Mouse (Mus musculus): ENCODE measurements around the gene Nkapd1. TPM values are rescaled to one million over a fixed set of nuclear protein-coding genes. Genes with fewer than 3 reads are reported as not detected.
"Not testable (repeated sequence)": the region's sequence is repeated elsewhere in the genome, so short reads cannot be mapped to it uniquely, and the experiment has no call there.

Gene Nkapd1
- polyA plus RNA-seq, 1 experiment from 2014 or later = 20.4 TPM

DNA sequence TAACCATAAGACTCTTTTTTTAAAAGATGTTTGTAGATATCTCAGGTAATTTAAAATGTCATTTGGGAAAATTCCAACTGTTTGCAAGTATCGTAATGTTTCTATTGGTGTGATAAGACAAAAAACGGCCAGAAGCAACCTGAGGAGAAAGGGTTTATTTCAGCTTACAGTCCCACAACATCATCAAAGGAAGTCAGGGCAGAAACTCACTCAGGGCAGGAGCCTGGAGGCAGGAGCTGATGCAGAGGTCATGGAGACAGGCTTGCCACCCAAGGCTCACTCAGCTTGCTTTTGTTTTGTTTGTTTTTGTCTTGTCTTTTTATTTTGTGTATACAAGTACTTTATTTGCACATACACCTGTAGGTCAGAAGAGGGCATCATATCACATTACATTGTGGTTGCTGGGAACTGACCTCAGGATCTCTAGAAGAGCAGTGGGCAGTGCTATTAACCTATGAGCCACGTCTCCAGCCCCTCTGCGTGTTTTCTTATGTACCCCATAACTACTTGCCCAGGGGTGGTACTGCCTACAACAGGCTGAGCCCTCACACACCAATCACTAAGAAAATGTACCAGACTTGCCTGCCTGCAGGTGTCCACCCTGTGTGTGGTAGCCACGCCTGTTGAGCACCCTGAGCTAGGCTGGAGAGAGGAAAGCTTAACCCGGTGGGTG is 14.9 kb upstream of the Nkapd1 start:
- no peak overlapping the region for H3K9ac ChIP-seq
- no peaks in the 10 kb centered on the region for H3K27me3 ChIP-seq (replicated peaks)
- H3K4me3 ChIP-seq = no peak overlapping the region
- WGBS = 88% methylated on average over 6 of the region's 6 CpGs
- peaks cover 45% of the 10 kb centered on the region for H3K36me3 ChIP-seq
- H3K4me1 ChIP-seq (replicated peaks) = no peaks in the 10 kb centered on the region
- H3K9me3 ChIP-seq (replicated peaks) = no peaks in the 10 kb centered on the region
- H3K4me2 ChIP-seq = no peak overlapping the region
- H3K27ac ChIP-seq (ENCODE audit: poor library complexity, severe bottlenecking) = no peak overlapping the region
- no peak; the same call in 1 of the 2 replicates for ATAC-seq (ENCODE audit: insufficient number of reproducible peaks, low FRiP score)

DNA sequence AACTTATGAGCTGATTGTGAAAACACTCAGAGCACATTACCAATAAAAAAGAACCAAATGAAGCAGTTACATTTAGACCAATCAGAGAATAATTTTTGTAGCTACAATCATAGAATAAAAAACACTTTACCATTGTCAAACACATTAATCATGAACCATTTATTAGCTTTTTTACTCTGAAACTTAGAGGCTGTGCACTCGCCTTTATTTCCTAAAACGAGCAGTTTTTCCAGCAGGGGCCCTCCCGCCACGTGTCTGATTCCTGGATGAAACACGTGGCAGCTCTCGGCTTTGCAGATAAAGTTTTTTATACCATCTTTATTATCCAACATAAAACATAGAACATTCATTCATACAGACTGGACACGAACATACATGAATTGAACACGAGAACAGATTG is 13.6 kb upstream of the Nkapd1 start:
- H3K9ac ChIP-seq; H3K27ac ChIP-seq (ENCODE audit: poor library complexity, severe bottlenecking); H3K4me3 ChIP-seq; H3K27me3 ChIP-seq (replicated peaks); H3K4me1 ChIP-seq (replicated peaks); H3K9me3 ChIP-seq (replicated peaks); H3K4me2 ChIP-seq; ATAC-seq (ENCODE audit: insufficient number of reproducible peaks, low FRiP score): not testable (repeated sequence)
- WGBS = 90% methylated on average over 6 of the region's 8 CpGs
- H3K36me3 ChIP-seq = peaks cover 33% of the 10 kb centered on the region

DNA sequence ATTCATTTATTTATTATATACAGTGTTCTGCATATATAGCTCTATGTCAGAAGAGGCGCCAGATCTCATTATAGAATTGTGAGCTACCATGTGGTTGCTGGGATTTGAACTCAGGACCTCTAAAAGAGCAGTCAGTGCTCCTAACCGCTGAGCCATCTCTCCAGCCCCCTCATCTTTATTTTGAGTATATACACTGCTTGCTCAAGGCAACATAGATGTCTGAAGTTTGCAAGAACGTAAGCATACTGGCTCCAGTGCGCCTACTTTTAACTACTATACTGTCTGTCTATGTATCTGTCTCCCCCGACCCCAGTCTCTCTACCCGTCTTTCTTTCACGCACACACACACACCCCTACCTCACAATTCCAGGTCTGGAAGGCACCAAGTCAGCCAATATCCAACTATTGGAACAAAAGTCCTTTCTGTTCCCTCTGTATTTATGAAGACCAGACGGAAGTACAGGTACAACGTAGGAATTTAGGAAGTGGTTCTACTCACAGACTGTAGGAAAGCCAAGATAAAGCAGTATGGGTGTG is 598 bp upstream of the Nkapd1 start:
- H3K4me2 ChIP-seq = peak overlapping the region; percentile 55
- H3K9me3 ChIP-seq (replicated peaks) = no peaks in the 10 kb centered on the region
- H3K4me1 ChIP-seq (replicated peaks) = peaks cover 8% of the 10 kb centered on the region
- no peak for ATAC-seq (ENCODE audit: insufficient number of reproducible peaks, low FRiP score)
- no peak overlapping the region for H3K9ac ChIP-seq
- no peak overlapping the region for H3K27ac ChIP-seq (ENCODE audit: poor library complexity, severe bottlenecking)
- no peaks in the 10 kb centered on the region for H3K27me3 ChIP-seq (replicated peaks)
- peaks cover 21% of the 10 kb centered on the region for H3K36me3 ChIP-seq
- WGBS = 55% methylated on average over 9 of the region's 9 CpGs
- peak overlapping the region; percentile 85 for H3K4me3 ChIP-seq

DNA sequence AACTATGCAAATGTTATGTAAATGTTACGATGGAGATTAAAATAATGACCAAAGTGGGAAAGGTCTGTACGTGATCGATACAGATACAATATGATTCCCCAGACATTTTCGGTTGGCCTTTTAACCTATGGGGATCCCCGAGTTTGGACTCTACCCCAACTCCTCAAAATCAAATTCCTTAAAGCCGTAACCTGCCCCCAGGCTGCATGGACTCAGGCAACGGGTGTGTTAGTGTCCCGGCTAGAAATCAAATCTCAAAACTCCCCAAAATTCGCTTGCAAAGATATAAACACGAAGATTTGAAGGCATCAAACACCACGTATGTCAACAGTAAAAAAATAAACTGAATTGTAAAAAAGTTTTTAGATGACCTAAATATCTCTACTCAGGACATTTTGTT is 1.1 kb downstream of the Nkapd1 start:
- Histone ChIP-seq H3K4me1 (replicated peaks) (peaks cover 8% of the 10 kb centered on the region), H3K4me2 (peak overlapping the region; percentile 82), H3K4me3 (peak overlapping the region; percentile 85), H3K9me3 (replicated peaks) (no peaks in the 10 kb centered on the region), H3K36me3 (peaks cover 37% of the 10 kb centered on the region), H3K27ac (ENCODE audit: poor library complexity, severe bottlenecking) (peak overlapping the region; percentile 92; the same call in 1 of the 2 replicates), H3K9ac (peak overlapping the region; percentile 91), H3K27me3 (replicated peaks) (no peaks in the 10 kb centered on the region)
- WGBS = 38% methylated on average over 11 of the region's 11 CpGs
- ATAC-seq (ENCODE audit: insufficient number of reproducible peaks, low FRiP score) = no peak

DNA sequence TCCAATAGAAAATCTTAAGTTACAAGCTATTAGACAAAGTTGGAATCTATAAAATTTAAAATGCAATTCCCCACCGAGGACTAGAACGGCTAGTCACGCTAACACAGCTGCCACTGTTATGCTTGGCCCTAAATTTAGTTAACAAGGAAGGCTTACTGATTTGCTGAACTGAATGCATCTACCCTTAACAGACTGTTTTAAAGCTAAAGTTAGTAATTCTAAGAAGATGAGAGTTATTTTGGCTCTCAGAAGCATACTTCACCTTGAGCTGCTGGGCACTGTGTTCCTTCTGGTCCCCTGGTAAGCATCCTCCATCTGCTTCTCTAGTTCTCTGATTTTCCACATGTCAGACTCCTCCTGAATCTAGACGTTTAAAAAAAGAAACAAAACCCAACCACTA is 5.1 kb downstream of the Nkapd1 start:
- Histone ChIP-seq H3K36me3 (peaks cover 71% of the 10 kb centered on the region), H3K4me2 (no peak overlapping the region), H3K4me1 (replicated peaks) (peaks cover 8% of the 10 kb centered on the region), H3K27ac (ENCODE audit: poor library complexity, severe bottlenecking) (no peak overlapping the region), H3K9me3 (replicated peaks) (no peaks in the 10 kb centered on the region), H3K27me3 (replicated peaks) (no peaks in the 10 kb centered on the region), H3K4me3 (no peak overlapping the region), H3K9ac (no peak overlapping the region)
- WGBS = 89% methylated on average over 4 of the region's 4 CpGs
- no peak for ATAC-seq (ENCODE audit: insufficient number of reproducible peaks, low FRiP score)

DNA sequence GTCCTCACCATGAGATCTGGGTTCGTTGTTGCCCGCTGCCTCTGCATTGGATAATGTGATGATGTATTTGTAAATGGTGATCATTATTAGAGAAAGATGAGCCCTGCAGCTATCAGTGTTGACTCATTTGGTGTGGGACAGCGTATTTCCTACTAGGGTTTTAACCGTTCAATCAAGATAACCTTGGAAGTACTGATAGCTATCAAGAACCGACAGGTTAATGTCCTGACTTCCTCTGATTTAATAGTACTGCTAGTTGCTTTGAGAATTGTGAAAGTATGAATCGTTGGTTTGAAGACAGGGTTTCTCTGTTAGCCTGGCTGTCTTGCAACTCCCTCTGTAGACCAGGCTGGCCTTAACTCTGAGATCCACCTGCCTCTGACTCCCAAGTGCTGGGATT is 12.9 kb downstream of the Nkapd1 start:
- H3K36me3 ChIP-seq = peaks cover 47% of the 10 kb centered on the region
- H3K27ac ChIP-seq (ENCODE audit: poor library complexity, severe bottlenecking) = peak overlapping the region; percentile 91

DNA sequence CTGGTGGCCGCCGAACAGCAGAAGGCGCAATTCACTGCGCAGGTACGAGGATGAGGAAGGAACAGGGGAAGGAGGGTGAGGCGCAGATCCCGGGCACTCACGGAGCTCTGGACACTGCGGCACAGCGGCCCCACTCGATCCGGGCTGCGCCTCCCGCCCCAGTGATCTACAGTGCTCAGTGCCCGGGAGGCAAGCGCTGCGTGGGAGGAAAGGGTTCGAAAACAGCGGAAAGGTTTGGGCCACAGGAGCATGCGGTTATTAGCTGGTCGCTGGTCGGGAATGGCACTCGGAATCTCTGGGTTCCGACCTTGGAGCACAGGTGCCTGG is 13.3 kb downstream of the Nkapd1 start:
- no peaks in the 10 kb centered on the region for H3K9me3 ChIP-seq (replicated peaks)
- peak overlapping the region; percentile 76 for H3K4me2 ChIP-seq
- H3K36me3 ChIP-seq = peaks cover 48% of the 10 kb centered on the region
- peak; percentile 87 for ATAC-seq (ENCODE audit: insufficient number of reproducible peaks, low FRiP score)
- peak overlapping the region; percentile 91 for H3K27ac ChIP-seq (ENCODE audit: poor library complexity, severe bottlenecking)
- H3K9ac ChIP-seq = peak overlapping the region; percentile 91
- 0% methylated on average over 24 of the region's 24 CpGs for WGBS
- no peaks in the 10 kb centered on the region for H3K27me3 ChIP-seq (replicated peaks)
- peak overlapping the region; percentile 91 for H3K4me3 ChIP-seq
- H3K4me1 ChIP-seq (replicated peaks) = peaks cover 37% of the 10 kb centered on the region

More for the DNA sequence above, 12.9 kb downstream of the Nkapd1 start:
- peak; percentile 8 for ATAC-seq (ENCODE audit: insufficient number of reproducible peaks, low FRiP score)
- WGBS = 4% methylated on average over 6 of the region's 6 CpGs
- H3K4me1 ChIP-seq (replicated peaks) = peaks cover 37% of the 10 kb centered on the region
- peak overlapping the region; percentile 91 for H3K9ac ChIP-seq
- H3K9me3 ChIP-seq (replicated peaks) = no peaks in the 10 kb centered on the region
- no peaks in the 10 kb centered on the region for H3K27me3 ChIP-seq (replicated peaks)
- peak overlapping the region; percentile 91 for H3K4me3 ChIP-seq
- peak overlapping the region; percentile 76 for H3K4me2 ChIP-seq

DNA sequence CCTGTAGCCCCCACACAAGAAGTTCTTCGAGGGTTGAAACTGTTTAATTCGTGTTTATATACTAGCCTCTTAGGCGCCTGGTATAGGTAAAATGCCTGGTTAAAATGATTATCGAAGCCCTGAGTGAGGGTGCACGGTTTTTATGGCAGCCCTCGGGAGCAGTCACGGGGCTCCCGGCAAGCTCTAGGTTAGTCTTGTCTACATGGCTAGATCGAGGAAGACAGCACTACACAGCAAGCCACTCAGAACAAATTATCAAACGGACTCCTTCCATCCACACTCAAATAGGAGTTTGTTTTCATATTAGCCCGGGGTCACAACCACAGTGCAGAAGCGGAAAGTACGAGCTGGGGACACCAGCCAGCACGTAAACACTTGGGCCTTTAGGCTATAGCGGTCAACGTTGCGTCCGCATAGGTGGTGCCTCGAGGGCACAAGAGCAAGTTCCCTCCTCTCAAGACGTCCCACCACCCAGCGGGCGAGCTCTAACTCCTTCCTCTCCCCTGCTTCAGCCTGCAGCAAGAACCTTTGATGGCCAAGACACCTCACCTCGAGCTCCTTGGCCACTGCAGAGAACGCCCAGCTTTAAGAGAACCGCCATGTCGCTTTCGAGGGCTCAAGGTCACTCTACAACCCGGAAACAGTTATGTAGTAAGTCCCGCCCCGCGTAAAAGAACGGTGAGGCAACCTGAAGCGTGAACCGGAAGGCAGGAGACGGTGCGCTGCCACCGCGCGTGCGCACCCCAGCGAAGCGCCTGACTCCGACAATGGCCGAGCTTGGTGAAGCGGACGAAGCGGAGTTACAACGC is 13.9 kb downstream of the Nkapd1 start, which contains the start of the genes Sdhd and Timm8b:
Sdhd (minus strand) TSS at position 624 of the 809 bp plus-strand sequence.
Timm8b (plus strand) TSS at position 722 of the 809 bp plus-strand sequence.
- H3K27ac ChIP-seq (ENCODE audit: poor library complexity, severe bottlenecking) = peak within 1 kb of the TSS; percentile 91
- ATAC-seq (ENCODE audit: insufficient number of reproducible peaks, low FRiP score) = peak; percentile 97
- H3K4me2 ChIP-seq = peak within 1 kb of the TSS; percentile 76
- H3K36me3 ChIP-seq = peaks cover 49% of the 10 kb centered on the region
- peaks cover 37% of the 10 kb centered on the region for H3K4me1 ChIP-seq (replicated peaks)
- no peaks in the 10 kb centered on the region for H3K27me3 ChIP-seq (replicated peaks)
- peak within 1 kb of the TSS; percentile 91 for H3K4me3 ChIP-seq
- no peaks in the 10 kb centered on the region for H3K9me3 ChIP-seq (replicated peaks)
- H3K9ac ChIP-seq = peak within 1 kb of the TSS; percentile 91
- WGBS = under 1% methylated on average over 48 of the region's 48 CpGs

DNA sequence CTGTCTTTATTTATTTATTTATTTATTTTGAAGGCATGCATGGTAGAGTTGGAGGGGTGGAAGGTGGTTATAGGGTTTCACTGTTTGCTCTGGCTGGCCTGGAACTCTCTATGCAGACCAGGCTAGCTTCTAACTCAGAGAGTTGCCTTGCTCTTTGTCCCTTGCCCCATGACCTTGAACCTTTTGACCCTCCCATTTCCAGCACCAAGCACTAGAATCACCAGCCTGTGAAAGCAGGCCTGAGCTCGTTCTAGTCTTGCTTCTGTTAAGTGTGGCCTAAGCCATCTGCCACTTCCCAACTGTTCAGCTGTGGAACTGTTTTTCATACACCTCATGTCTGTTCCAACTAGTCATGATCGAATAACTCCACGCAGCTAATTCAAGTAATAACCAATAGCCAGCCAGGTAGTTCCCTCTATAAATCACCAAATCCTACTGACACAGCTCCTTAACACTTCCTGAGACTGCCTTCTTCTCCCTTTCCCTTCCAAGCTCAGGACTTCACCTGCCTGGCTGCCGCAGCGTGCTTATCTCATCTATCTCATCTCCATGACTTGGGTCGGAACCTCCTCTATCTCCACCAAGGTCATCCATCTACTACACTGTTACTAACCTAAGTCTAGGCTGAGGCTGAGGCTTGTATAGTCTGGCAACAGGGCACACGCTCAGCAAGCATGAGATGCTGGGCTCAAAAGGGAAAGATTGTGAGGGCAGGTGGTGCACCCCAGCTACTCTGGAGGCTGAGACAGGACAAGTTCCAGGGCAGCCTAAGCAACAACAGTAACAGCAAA is 15.0 kb downstream of the Nkapd1 start:
- no peak for ATAC-seq (ENCODE audit: insufficient number of reproducible peaks, low FRiP score)
- H3K9ac ChIP-seq = peak overlapping the region; percentile 91
- H3K27me3 ChIP-seq (replicated peaks) = no peaks in the 10 kb centered on the region
- peak overlapping the region; percentile 91 for H3K4me3 ChIP-seq
- H3K4me2 ChIP-seq = peak overlapping the region; percentile 76
- peaks cover 37% of the 10 kb centered on the region for H3K4me1 ChIP-seq (replicated peaks)
- WGBS = 72% methylated on average over 7 of the region's 7 CpGs
- H3K36me3 ChIP-seq = peaks cover 50% of the 10 kb centered on the region
- 0 out of 2 replicates have a peak overlapping the region, but pooled peaks have one; percentile 43 for H3K27ac ChIP-seq (ENCODE audit: poor library complexity, severe bottlenecking)
- H3K9me3 ChIP-seq (replicated peaks) = no peaks in the 10 kb centered on the region

DNA sequence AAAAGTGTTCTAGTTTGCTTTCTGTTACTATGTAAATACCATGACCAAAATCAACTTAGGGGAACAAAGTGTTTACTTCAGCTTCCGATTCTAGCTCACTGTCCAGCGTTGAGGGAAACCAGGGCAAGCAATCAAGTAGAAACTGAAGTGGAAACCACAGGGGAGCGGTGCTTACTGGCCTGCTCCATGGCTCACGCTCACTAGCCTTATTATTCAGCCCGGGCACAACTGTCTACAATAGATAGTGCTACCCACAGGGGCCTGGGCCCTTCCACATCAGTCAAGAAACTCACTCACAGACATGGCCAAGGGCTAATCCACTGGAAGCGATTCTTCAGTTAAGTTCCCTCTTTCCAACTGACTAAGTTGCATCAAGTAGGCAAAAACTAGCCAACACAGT is 15.7 kb downstream of the Nkapd1 start:
- 65% methylated on average over 6 of the region's 6 CpGs for WGBS
- H3K4me1 ChIP-seq (replicated peaks) = peaks cover 37% of the 10 kb centered on the region
- H3K27ac ChIP-seq (ENCODE audit: poor library complexity, severe bottlenecking) = peak overlapping the region; percentile 6; the same call in 1 of the 2 replicates
- peak overlapping the region; percentile 76 for H3K4me2 ChIP-seq
- H3K4me3 ChIP-seq = peak overlapping the region; percentile 91
- no peaks in the 10 kb centered on the region for H3K27me3 ChIP-seq (replicated peaks)
- H3K36me3 ChIP-seq = peaks cover 51% of the 10 kb centered on the region
- no peaks in the 10 kb centered on the region for H3K9me3 ChIP-seq (replicated peaks)
- peak overlapping the region; percentile 35 for H3K9ac ChIP-seq
- no peak for ATAC-seq (ENCODE audit: insufficient number of reproducible peaks, low FRiP score)
